Mouse (Mus musculus) cortical plate, adult 2 months (tissue): ENCODE measurements around the gene Asb18. TPM values are rescaled to one million over a fixed set of nuclear protein-coding genes. Genes with fewer than 3 reads are reported as not detected.

Experiments
- H3K27ac ChIP-seq: fragments of 200-500 bp; 2 replicates; pipeline ENCODE4 v1.5.1; 2012; ENCODE audit warnings: low read length, control low read depth, inconsistent platforms; ENCODE audit not compliant: insufficient read depth
- H3K4me1 ChIP-seq: fragments of 200-500 bp; 2 replicates; pipeline ENCODE4 v1.6.1; 2011; ENCODE audit warnings: low read length; ENCODE audit not compliant: control insufficient read depth, insufficient read depth
- H3K4me3 ChIP-seq: fragments of 200-500 bp; 2 replicates; pipeline ENCODE4 v1.5.1; 2011; ENCODE audit warnings: mild to moderate bottlenecking, low read length, control low read depth; ENCODE audit not compliant: insufficient read depth
- CTCF ChIP-seq: fragments of 200-500 bp; IDR thresholded peaks from 2 replicates; pipeline ENCODE4 v1.5.1; 2011; ENCODE audit warnings: mild to moderate bottlenecking, control low read depth, low read length; ENCODE audit not compliant: insufficient read depth; ENCODE audit errors: extremely low read depth
- POLR2A ChIP-seq: fragments of 200-500 bp; IDR thresholded peaks from 2 replicates; pipeline ENCODE4 v1.6.1; 2011; ENCODE audit warnings: mild to moderate bottlenecking, low read length, control low read depth; ENCODE audit not compliant: insufficient read depth; ENCODE audit errors: extremely low read depth
- polyA plus RNA-seq: library from polyadenylated mRNA; depleted of rRNA; stranded (reverse); fragments of >200 nt; gene quantifications from 2 replicates; pipeline ENCODE4 v1.2.3, GENCODE M21; 2012; rRNA removed

The Asb18 gene
- 1.2 and 1.3 TPM in 2 replicates for polyA plus RNA-seq

GRCm38 (mm10) chr1:90014446-90014845, at the start of gene Asb18:
TSS of gene Asb18 (minus strand) at chr1:90014666.
- no peak for TF ChIP-seq CTCF
- no peak for TF ChIP-seq POLR2A
- H3K27ac ChIP-seq: no peak within 1 kb of the TSS

GRCm38 (mm10) chr1:90060599-90060998, 46.1 kb upstream of the Asb18 start:
- Histone ChIP-seq H3K4me3 (no peak overlapping the region), H3K27ac (no peak overlapping the region), H3K4me1 (no peaks in the 10 kb centered on the region)
- TF ChIP-seq CTCF: peak; percentile 71
- no peak for TF ChIP-seq POLR2A

More at GRCm38 (mm10) chr1:90014446-90014845, at the start of gene Asb18:
- Histone ChIP-seq H3K4me1 (no peaks in the 10 kb centered on the region), H3K4me3 (no peak within 1 kb of the TSS)

GRCm38 (mm10) chr1:90060054-90060453, 45.6 kb upstream of the Asb18 start:
- no peaks in the 10 kb centered on the region for H3K4me1 ChIP-seq
- H3K4me3 ChIP-seq: no peak overlapping the region
- TF ChIP-seq POLR2A: no peak
- H3K27ac ChIP-seq: no peak overlapping the region

GRCm38 (mm10) chr1:90054991-90055390, 40.5 kb upstream of the Asb18 start:
- Histone ChIP-seq H3K4me3 (no peak overlapping the region), H3K27ac (no peak overlapping the region), H3K4me1 (peaks cover 2% of the 10 kb centered on the region)
- TF ChIP-seq CTCF: no peak
- TF ChIP-seq POLR2A: no peak

- Histone ChIP-seq H3K27ac (no peak overlapping the region), H3K4me1 (peaks cover 2% of the 10 kb centered on the region), H3K4me3 (no peak overlapping the region)
- no peak for TF ChIP-seq POLR2A
- peak; percentile 70 for TF ChIP-seq CTCF
Observed at GRCm38 (mm10) chr1:90051347-90051746, 36.9 kb upstream of the Asb18 start.

GRCm38 (mm10) chr1:90050046-90050739, 35.7 kb upstream of the Asb18 start:
- Histone ChIP-seq H3K4me1 (peaks cover 2% of the 10 kb centered on the region), H3K27ac (no peak overlapping the region), H3K4me3 (no peak overlapping the region)
- no peak for TF ChIP-seq POLR2A
- TF ChIP-seq CTCF: no peak

GRCm38 (mm10) chr1:90028305-90028704, 13.8 kb upstream of the Asb18 start:
- H3K4me3 ChIP-seq: no peak overlapping the region
- TF ChIP-seq CTCF: no peak
- H3K4me1 ChIP-seq: no peaks in the 10 kb centered on the region
- no peak overlapping the region for H3K27ac ChIP-seq

- Histone ChIP-seq H3K27ac (no peak overlapping the region), H3K4me3 (no peak overlapping the region), H3K4me1 (no peaks in the 10 kb centered on the region)
- peak; percentile 48 for TF ChIP-seq CTCF
- no peak for TF ChIP-seq POLR2A
Observed at GRCm38 (mm10) chr1:90026945-90027344, 12.5 kb upstream of the Asb18 start.

- H3K27ac ChIP-seq: no peak overlapping the region
- no peak for TF ChIP-seq POLR2A
- TF ChIP-seq CTCF: no peak
- no peaks in the 10 kb centered on the region for H3K4me1 ChIP-seq
- H3K4me3 ChIP-seq: no peak overlapping the region
Observed at GRCm38 (mm10) chr1:90020336-90020735, 5.9 kb upstream of the Asb18 start.

GRCm38 (mm10) chr1:90018071-90018470, 3.6 kb upstream of the Asb18 start:
- H3K27ac ChIP-seq: no peak overlapping the region
- H3K4me1 ChIP-seq: no peaks in the 10 kb centered on the region
- no peak overlapping the region for H3K4me3 ChIP-seq
- TF ChIP-seq POLR2A: no peak
- TF ChIP-seq CTCF: no peak
